Mouse (Mus musculus) forebrain, embryonic 10.5 days (tissue): ENCODE measurements around the gene Tmem110. TPM values are rescaled to one million over a fixed set of nuclear protein-coding genes. Genes with fewer than 3 reads are reported as not detected.

Experiments used
- DNase-seq: peaks from one replicate; pipeline ENCODE4 v3.0.0-alpha.2; 2017; ENCODE audit warnings: low spot score; ENCODE audit errors: extremely low spot score
- H3K27ac ChIP-seq: fragments of 300-500 bp; sonication (generic); 2 replicates; pipeline ENCODE4 v1.5.1; 2016; ENCODE audit warnings: mild to moderate bottlenecking
- H3K27me3 ChIP-seq: fragments of 300-500 bp; sonication (generic); 2 replicates; pipeline ENCODE4 v1.6.1; 2016; ENCODE audit warnings: mild to moderate bottlenecking; ENCODE audit not compliant: poor library complexity, severe bottlenecking
- H3K36me3 ChIP-seq: fragments of 300-500 bp; sonication (generic); replicated peaks from 2 replicates; pipeline ENCODE4 v1.6.1; 2016; ENCODE audit warnings: mild to moderate bottlenecking, moderate library complexity
- H3K4me1 ChIP-seq: fragments of 300-500 bp; sonication (generic); 2 replicates; pipeline ENCODE4 v1.6.1; 2016
- H3K4me3 ChIP-seq: fragments of 300-500 bp; sonication (generic); 2 replicates; pipeline ENCODE4 v1.5.1; 2016; ENCODE audit warnings: mild to moderate bottlenecking, moderate library complexity
- H3K9me3 ChIP-seq: fragments of 300-500 bp; sonication (generic); 2 replicates; pipeline ENCODE4 v1.6.1; 2016; ENCODE audit warnings: mild to moderate bottlenecking, moderate library complexity
- WGBS: fragments of 180-500 bp; shearing (Covaris S2); methylation state at CpG from one replicate; pipeline ENCODE4 v1.1.7; 2016; 5-methylcytosine and 5-hydroxymethylcytosine counted together
- polyA plus RNA-seq: library from polyadenylated mRNA; unstranded; fragments of >200 nt; fragmentation: Nextera tagmentation; extraction: Ambion mirVana; gene quantifications from 2 replicates; pipeline ENCODE4 v1.2.1, GENCODE M21; 2016

Gene Tmem110
- 21.9 and 22.8 TPM in 2 replicates for polyA plus RNA-seq

- no peaks in the 10 kb centered on the region for H3K27me3 ChIP-seq
- peak within 1 kb of the TSS; percentile 86 for H3K4me3 ChIP-seq
- H3K36me3 ChIP-seq = peaks cover 7% of the 10 kb centered on the region; the same call in 1 of the 2 replicates
- H3K27ac ChIP-seq = peak within 1 kb of the TSS; percentile 94
- H3K9me3 ChIP-seq = no peaks in the 10 kb centered on the region
- WGBS = under 1% methylated on average over 68 of the region's 68 CpGs
- peaks cover 26% of the 10 kb centered on the region for H3K4me1 ChIP-seq
- peak; percentile 85 for DNase-seq
Observed at GRCm38 (mm10) chr14:30825476-30826131, at the start of gene Tmem110. Gene Tmem110, plus strand, starts transcription at chr14:30825590.

GRCm38 (mm10) chr14:30784614-30785013 is 40.8 kb upstream of the Tmem110 start:
- peaks cover 59% of the 10 kb centered on the region for H3K36me3 ChIP-seq
- no peaks in the 10 kb centered on the region for H3K9me3 ChIP-seq
- H3K27me3 ChIP-seq = no peaks in the 10 kb centered on the region
- H3K4me1 ChIP-seq = no peaks in the 10 kb centered on the region
- no peak overlapping the region for H3K27ac ChIP-seq
- WGBS = 95% methylated on average over 6 of the region's 6 CpGs
- no peak overlapping the region for H3K4me3 ChIP-seq
- no peak for DNase-seq

- no peak overlapping the region for H3K4me3 ChIP-seq
Observed at GRCm38 (mm10) chr14:30789471-30789870, 35.9 kb upstream of the Tmem110 start.

GRCm38 (mm10) chr14:30792871-30793270 is 32.5 kb upstream of the Tmem110 start:
- Histone ChIP-seq H3K4me1 (no peaks in the 10 kb centered on the region), H3K36me3 (peaks cover 86% of the 10 kb centered on the region), H3K4me3 (no peak overlapping the region), H3K27ac (no peak overlapping the region), H3K9me3 (0 out of 2 replicates have a peak, but pooled peaks cover 4% of the 10 kb centered on the region), H3K27me3 (no peaks in the 10 kb centered on the region)
- no peak for DNase-seq
- 91% methylated on average over 3 of the region's 3 CpGs for WGBS

More at GRCm38 (mm10) chr14:30789471-30789870, 35.9 kb upstream of the Tmem110 start:
- H3K27me3 ChIP-seq = no peaks in the 10 kb centered on the region
- no peaks in the 10 kb centered on the region for H3K4me1 ChIP-seq
- 76% methylated on average over 1 of the region's 1 CpGs for WGBS
- DNase-seq = no peak
- no peaks in the 10 kb centered on the region for H3K9me3 ChIP-seq
- peaks cover 82% of the 10 kb centered on the region for H3K36me3 ChIP-seq
- no peak overlapping the region for H3K27ac ChIP-seq

DNA sequence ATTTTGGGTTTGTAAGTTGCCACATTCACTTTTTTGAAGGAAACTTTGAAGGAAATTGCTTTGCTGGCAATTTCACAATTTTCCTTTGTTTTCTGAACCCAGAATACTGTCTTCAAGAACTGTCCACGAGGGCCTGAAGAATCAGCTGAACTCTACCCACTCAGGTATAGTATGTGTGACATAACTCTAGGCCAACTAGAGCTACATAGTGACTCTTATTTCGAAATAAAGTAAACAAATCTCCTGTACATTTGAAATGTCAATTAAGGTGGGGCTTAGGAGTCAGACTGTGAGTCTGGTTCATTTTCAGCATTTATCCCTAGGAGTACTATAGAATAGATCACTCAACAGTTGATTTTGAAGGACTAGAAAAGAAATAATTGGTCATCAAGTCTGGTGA is 23.6 kb upstream of the Tmem110 start:
- no peak for DNase-seq
- peaks cover 84% of the 10 kb centered on the region for H3K36me3 ChIP-seq
- H3K27me3 ChIP-seq = no peaks in the 10 kb centered on the region
- 93% methylated on average over 2 of the region's 2 CpGs for WGBS
- no peak overlapping the region for H3K27ac ChIP-seq
- no peak overlapping the region for H3K4me3 ChIP-seq
- H3K4me1 ChIP-seq = no peaks in the 10 kb centered on the region
- H3K9me3 ChIP-seq = no peaks in the 10 kb centered on the region

DNA sequence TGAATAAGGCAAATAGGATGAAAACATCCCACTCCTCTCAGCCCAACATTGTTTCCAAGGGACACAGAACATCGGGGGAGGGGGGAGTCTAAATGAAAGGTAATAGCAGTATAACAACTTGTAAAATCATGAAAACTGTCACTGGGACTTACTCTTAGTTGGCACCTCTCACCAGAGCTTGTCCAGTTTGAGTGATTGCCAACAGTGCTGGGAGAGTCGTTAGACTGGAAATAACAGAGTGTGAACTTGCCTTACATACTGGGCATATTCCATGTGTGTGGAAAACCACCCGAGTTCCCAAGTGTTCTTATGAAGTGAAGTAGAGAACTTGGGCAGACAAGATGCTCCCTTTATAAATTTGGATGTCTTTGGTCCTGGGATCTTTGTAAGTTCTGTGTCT is 4.3 kb upstream of the Tmem110 start:
- DNase-seq = no peak
- Histone ChIP-seq H3K27ac (no peak overlapping the region), H3K4me3 (no peak overlapping the region), H3K4me1 (peaks cover 10% of the 10 kb centered on the region), H3K36me3 (peaks cover 48% of the 10 kb centered on the region), H3K27me3 (no peaks in the 10 kb centered on the region), H3K9me3 (no peaks in the 10 kb centered on the region)
- 90% methylated on average over 3 of the region's 3 CpGs for WGBS

GRCm38 (mm10) chr14:30824456-30824995 is 864 bp upstream of the Tmem110 start:
- Histone ChIP-seq H3K27ac (no peak overlapping the region), H3K36me3 (peaks cover 16% of the 10 kb centered on the region), H3K4me3 (no peak overlapping the region), H3K9me3 (no peaks in the 10 kb centered on the region), H3K27me3 (no peaks in the 10 kb centered on the region), H3K4me1 (peaks cover 26% of the 10 kb centered on the region)
- WGBS = 66% methylated on average over 6 of the region's 6 CpGs
- DNase-seq = no peak

- 34% methylated on average over 5 of the region's 5 CpGs for WGBS
- no peaks in the 10 kb centered on the region for H3K27me3 ChIP-seq
- DNase-seq = no peak
- peak overlapping the region; percentile 86 for H3K4me3 ChIP-seq
- H3K36me3 ChIP-seq = peaks cover 11% of the 10 kb centered on the region
- H3K4me1 ChIP-seq = peaks cover 26% of the 10 kb centered on the region
- H3K27ac ChIP-seq = peak overlapping the region; percentile 94
- H3K9me3 ChIP-seq = no peaks in the 10 kb centered on the region
Observed at GRCm38 (mm10) chr14:30825021-30825475, 342 bp upstream of the Tmem110 start.

- peak overlapping the region; percentile 94 for H3K27ac ChIP-seq
- peak; percentile 14 for DNase-seq
Observed at GRCm38 (mm10) chr14:30826174-30827140, 1.1 kb downstream of the Tmem110 start.

GRCm38 (mm10) chr14:30827480-30827879 is 2.1 kb downstream of the Tmem110 start:
- H3K9me3 ChIP-seq = no peaks in the 10 kb centered on the region
- H3K36me3 ChIP-seq = 0 out of 2 replicates have a peak, but pooled peaks cover 3% of the 10 kb centered on the region
- no peak for DNase-seq
- WGBS = 92% methylated on average over 4 of the region's 4 CpGs
- H3K4me1 ChIP-seq = peaks cover 29% of the 10 kb centered on the region
- H3K27me3 ChIP-seq = no peaks in the 10 kb centered on the region
- H3K4me3 ChIP-seq = no peak overlapping the region
- no peak overlapping the region for H3K27ac ChIP-seq

More at GRCm38 (mm10) chr14:30826174-30827140, 1.1 kb downstream of the Tmem110 start:
- H3K9me3 ChIP-seq = no peaks in the 10 kb centered on the region
- H3K36me3 ChIP-seq = 0 out of 2 replicates have a peak, but pooled peaks cover 3% of the 10 kb centered on the region
- H3K4me1 ChIP-seq = peaks cover 26% of the 10 kb centered on the region
- WGBS = 20% methylated on average over 17 of the region's 17 CpGs
- H3K27me3 ChIP-seq = no peaks in the 10 kb centered on the region
- H3K4me3 ChIP-seq = peak overlapping the region; percentile 86

GRCm38 (mm10) chr14:30828077-30828476 is 2.7 kb downstream of the Tmem110 start:
- 92% methylated on average over 4 of the region's 4 CpGs for WGBS
- H3K4me3 ChIP-seq = no peak overlapping the region
- H3K9me3 ChIP-seq = no peaks in the 10 kb centered on the region
- 0 out of 2 replicates have a peak, but pooled peaks cover 2% of the 10 kb centered on the region for H3K36me3 ChIP-seq
- no peak overlapping the region for H3K27ac ChIP-seq
- peaks cover 29% of the 10 kb centered on the region for H3K4me1 ChIP-seq
- H3K27me3 ChIP-seq = no peaks in the 10 kb centered on the region
- no peak for DNase-seq

GRCm38 (mm10) chr14:30828635-30829460 is 3.5 kb downstream of the Tmem110 start:
- H3K36me3 ChIP-seq = no peaks in the 10 kb centered on the region
- H3K9me3 ChIP-seq = no peaks in the 10 kb centered on the region
- peaks cover 29% of the 10 kb centered on the region for H3K4me1 ChIP-seq
- WGBS = 93% methylated on average over 11 of the region's 11 CpGs
- no peak overlapping the region for H3K4me3 ChIP-seq
- DNase-seq = no peak
- no peaks in the 10 kb centered on the region for H3K27me3 ChIP-seq
- no peak overlapping the region for H3K27ac ChIP-seq
